Mouse (Mus musculus) left cerebral cortex, postnatal 4 days (tissue): ENCODE results near the gene Ubap2. TPM values are rescaled to one million over a fixed set of nuclear protein-coding genes. Genes with fewer than 3 reads are reported as not detected.

Experiments
- DNase-seq: peaks from one replicate; pipeline ENCODE4 v3.0.0-alpha.2; 2022
- intact Hi-C: fragments of 180-260 bp; cut with DNase I; formaldehyde crosslinking; loops from one replicate; pipeline ENCODE4 v1.15.1; 2025
- total RNA-seq, 2 experiments: library from RNA; stranded (reverse); gene quantifications; 2 replicates each; pipeline ENCODE4 v1.2.3; 2021

The Ubap2 gene
- total RNA-seq, 2 experiments from 2014 or later, result 77.8 to 78.2 TPM

DNA sequence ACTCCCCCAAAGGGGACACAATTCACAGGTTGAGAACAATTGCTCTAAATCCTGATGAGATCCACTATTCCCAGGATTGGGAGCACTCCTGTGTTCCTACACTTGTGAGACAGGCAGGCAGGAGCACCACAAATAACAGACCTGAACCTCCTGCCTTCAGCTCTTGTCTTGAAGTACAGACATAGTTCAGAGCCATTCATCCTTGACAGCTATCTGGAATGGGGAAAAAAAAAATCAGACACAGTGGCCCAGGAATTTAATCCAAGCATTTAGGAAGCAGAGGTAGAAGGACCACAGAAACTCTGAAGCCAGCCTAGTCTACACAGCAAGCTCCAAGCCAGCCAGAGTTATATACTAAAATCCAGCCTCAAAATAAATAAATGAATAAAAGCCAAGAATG, 6.8 kb downstream of the Ubap2 start:
- no peak for DNase-seq
- intact Hi-C loops, result no loop called here

DNA sequence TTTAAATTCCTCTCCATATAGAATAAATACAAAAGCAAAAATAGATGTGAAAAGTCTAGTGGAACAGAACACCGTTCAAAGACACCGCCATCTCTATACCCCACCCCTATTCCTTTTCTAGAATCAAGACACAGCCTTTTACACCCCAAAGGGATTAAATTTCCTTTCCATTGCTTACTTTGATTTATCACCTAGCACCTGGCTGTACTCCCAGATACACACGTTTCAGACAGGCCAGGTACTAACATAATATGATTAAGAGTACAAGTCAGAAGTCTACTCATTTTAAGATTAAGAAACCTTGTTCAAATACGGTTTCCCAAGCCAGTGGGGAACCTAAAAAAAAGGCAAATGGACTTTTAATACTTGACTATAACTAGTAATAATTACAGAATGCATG, 8.6 kb downstream of the Ubap2 start:
- DNase-seq, result no peak
- intact Hi-C loops, result no loop called here

DNA sequence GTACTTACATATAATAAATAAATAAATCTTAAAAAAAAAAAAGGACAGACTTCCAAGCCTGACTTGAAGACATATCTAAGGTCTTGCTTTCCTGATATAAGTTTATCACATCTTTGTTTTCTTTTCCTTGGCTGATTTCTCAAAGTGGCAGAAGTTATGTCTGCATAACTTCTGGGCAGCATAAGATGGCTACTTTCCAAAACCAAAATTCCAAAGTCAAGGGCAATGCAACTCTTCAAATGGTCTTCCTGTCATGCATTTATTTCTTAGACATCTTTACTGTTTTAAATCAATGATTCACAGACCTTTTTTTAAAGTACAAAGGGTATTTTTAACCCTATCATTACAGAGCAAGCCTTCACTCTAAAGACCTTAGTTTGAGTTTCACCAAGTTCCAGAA, 14.3 kb downstream of the Ubap2 start:
- no peak for DNase-seq
- intact Hi-C loops, result no loop called here

DNA sequence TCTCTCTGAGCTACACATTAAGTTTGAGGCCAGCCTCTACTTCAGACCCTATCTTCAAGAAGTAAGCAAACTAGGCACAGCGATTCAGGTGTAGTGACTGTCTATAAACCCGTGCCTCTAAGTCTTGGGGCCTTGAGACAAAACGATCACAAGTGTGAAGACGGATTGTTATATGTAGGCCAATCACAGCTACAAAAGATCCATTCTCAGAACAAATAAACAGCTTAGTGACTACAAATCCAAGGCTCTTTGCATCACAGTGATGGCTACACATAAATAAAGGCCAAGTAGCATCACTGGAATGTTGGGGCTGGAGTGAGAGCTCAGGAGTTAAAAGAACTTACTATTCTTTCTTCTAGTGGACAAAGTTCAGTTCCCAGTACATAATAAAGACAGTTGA, 15.9 kb downstream of the Ubap2 start:
- intact Hi-C loops, result no loop called here
- no peak for DNase-seq

DNA sequence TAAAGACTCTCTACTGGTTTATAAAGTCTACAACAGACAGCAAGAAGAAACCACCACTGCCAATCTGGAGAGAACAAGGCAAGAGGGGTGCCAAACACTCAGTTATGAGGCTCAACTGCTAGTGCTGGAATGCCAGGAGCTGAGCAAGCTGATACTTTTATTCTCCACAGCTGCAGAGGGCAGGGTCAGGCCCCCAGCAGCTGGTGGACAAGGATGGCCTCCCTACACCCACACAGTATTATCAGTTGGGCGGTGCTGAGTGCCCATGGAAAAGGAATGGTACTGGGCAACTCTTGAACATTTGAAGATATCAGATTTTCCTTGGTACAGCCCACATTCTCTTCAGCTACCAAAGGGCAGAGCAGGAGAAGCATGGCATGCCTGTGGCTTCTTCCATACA, 17.2 kb downstream of the Ubap2 start:
- intact Hi-C loops, result no loop called here
- no peak for DNase-seq

DNA sequence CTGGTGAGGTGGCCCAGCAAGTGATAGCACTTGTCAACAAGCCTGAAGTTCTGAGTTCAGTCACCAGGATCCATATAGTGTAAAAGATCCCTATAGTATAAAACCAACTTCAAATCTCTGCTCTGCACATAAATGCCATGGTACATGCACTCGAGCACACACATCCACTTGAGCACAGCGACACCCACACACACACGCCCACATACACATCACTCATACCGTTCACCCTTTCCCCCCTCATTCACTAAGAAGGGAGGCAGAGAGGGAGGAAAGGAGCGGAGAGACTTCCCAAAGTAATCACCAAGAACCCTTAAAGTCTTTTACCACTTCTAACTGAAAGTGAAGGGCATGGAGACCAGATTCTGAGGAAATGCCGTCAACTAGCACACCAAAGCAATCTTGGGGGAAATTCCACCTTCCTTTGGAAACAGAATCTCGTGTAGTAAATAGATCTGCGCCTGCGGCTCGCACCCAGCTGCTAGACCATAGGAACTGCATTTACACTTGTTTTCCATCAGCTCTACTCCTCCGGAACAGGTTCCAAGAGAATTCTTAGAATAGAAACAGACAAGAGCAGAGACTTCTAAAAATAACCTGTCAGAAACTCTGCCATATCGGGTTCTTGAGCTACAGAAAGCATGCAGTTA, 19.3 kb downstream of the Ubap2 start:
- intact Hi-C loops, result no loop called here
- DNase-seq, result no peak

DNA sequence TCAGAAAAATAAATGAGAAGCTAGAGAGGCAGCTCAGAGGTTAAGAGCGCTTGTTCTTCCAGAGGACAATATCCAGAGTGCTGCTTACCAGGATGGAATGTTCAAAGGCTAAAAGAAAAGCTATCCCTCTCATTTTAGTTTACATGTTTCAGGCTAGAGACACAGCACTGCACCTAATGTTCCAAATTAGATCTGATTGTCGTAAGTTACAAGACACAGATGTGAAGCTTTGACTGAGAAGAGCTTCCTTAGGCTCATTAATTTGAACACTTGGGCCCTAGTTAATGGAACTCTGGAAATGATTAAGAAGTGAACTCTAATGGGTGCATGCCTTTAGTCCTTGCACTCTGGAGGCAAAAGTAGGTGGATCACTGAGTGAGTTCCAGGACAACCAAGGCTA, 21.2 kb downstream of the Ubap2 start:
- intact Hi-C loops, result no loop called here
- DNase-seq, result no peak

DNA sequence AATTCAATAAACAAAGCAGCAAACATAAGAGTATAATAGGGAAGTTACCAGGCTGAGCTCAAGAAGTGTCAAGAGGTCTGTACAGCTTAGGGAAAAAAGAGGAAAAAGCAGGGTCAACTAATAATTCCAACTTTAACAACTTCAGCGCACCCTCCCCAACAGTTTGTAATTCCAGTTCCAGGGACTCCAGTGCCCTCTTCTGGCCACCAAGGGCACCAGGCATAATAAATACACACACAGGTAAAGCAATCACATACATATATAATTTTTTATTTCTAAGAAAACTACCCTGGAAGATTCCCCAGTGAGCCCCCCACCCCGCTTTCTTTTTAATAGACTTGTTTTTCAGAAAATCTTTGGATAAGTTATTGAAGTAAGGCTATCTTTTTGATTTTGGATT, 29.5 kb downstream of the Ubap2 start:
- no peak for DNase-seq
- intact Hi-C loops, result no loop called here

DNA sequence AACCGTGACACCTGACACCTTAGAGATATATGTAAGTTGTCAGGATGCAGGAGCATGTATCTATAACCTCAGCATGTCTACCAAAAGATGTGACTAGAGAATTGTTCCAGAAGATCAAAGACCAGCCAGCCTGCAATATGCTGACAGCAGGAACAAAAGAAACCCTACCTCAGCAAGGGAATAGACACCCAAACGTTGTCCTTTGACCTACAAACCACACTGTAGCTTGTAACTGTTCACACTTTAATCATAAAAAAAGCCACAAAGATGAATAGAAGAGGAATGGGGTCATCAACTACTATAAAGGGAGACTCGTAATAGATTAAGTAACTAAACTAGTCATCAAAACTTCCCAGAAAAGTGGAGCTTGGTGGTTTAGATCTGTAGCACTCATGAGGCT, 34.0 kb downstream of the Ubap2 start:
- no peak for DNase-seq
- intact Hi-C loops, result no loop called here

DNA sequence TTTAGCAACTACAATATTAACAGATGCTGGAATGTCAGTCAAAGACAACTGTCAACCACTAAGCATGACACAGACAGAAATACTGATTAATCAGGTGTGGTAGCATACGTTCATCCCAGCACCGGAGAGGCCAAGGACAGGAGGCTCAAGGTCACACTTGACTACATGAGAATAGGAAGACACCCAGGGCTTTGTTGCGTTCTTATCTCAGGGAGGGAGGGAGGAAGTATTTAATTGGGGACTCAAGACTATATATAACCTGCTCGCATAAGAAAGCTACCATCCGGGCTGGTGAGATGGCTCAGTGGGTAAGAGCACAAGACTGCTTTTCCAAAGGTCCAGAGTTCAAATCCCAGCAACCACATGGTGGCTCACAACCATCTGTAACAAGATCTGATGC, 39.3 kb downstream of the Ubap2 start:
- intact Hi-C loops, result no loop called here
- DNase-seq, result no peak

DNA sequence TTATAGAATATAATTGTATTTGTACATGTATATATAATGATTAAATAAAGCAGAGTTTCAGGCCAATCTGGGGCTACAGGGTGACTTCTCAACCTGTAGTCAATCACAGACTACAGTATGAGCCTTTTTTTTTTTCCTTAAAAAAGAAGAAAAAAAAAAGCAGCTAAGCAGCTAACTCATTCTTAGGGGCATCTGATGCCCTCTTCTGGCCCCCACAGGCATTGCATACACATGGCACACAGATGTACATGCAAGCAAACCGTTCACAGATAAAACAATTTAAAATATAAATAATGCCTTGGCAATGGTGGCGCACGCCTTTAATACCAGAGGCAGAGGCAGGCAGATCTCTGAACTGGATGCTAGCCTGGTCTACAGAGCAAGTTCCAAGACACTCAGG, 48.6 kb downstream of the Ubap2 start:
- intact Hi-C loops, result no loop called here
- peak; percentile 57 for DNase-seq

DNA sequence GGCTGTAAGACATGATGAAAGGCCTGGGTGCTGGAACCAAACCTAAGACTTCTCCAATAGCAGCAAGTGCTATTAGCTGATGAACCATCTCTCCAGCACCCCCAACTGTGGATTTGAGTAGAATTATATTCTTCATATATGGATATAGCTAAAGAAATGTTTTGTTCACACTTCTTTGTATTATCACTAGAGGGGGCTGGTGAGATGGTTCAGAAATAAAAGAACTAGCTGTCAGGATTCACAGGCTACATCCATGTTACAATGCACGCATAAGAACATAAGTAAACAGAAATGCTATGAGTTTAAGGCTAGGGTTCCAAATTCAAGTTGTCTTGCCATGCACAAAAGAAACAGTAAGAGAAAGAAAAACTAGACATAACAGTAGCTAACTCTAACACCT, 49.5 kb downstream of the Ubap2 start:
- intact Hi-C loops, result no loop called here
- DNase-seq, result no peak

DNA sequence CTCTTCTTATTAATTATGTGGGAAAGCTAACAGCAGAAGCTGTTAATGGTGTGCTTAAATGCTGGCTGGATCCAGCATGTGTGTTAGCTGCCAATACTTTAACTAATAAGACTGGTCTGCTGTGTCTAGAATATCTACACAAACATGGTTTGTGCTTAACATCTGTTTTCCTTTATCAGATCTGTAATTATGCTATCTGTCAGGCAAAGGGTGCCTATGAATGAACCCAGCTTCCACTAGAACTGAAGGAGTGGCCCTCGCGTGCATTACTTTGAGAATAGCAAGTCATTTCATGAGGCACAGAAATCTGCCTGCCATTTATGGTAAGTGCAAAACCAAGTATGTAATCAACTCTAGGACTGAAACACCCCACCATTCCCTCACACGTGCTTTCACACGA, 66.9 kb downstream of the Ubap2 start:
- intact Hi-C loops, result no loop called here

DNA sequence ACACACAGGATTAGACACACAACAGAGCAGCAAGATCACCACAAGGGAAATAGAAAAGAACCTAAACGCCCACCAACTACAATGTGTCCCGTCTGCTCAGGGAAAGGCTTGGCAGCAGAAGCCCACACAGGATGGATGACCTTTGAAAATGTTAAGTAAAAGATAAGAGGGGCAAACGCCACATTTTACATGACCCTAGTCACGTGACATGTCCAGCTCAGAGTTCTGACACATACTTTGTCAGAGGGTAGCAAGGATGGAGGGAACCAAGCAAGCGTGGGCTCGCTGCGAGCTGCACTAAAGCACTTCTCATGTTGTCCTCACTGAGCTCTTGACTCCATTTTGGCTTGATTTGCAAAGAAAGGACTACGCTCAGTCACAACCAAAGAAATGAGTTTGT, 69.2 kb downstream of the Ubap2 start:
- intact Hi-C loops, result no loop called here

More for the DNA sequence above, 66.9 kb downstream of the Ubap2 start:
- DNase-seq, result no peak

DNA sequence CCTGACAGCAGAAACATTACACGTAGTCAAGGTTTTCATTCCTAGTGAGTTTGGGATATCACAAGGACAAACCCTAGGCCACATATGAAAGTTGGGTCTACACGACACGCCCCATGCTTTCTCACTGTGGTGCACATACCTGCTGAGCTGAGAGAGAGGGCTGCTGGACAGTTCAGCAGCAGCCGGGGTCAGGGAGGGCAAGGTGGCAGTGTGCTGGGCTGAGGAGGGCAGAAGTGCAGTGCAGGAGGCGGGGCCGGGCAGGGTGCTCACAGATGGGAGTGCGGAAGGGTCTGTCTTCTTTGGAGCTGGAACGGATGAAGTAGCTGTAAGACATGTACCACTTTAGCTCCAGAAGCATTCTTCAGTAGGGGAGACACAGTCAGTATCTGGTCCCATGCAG, 72.8 kb downstream of the Ubap2 start:
- DNase-seq, result no peak
- intact Hi-C loops, result no loop called here

More for the DNA sequence above, 69.2 kb downstream of the Ubap2 start:
- no peak for DNase-seq

DNA sequence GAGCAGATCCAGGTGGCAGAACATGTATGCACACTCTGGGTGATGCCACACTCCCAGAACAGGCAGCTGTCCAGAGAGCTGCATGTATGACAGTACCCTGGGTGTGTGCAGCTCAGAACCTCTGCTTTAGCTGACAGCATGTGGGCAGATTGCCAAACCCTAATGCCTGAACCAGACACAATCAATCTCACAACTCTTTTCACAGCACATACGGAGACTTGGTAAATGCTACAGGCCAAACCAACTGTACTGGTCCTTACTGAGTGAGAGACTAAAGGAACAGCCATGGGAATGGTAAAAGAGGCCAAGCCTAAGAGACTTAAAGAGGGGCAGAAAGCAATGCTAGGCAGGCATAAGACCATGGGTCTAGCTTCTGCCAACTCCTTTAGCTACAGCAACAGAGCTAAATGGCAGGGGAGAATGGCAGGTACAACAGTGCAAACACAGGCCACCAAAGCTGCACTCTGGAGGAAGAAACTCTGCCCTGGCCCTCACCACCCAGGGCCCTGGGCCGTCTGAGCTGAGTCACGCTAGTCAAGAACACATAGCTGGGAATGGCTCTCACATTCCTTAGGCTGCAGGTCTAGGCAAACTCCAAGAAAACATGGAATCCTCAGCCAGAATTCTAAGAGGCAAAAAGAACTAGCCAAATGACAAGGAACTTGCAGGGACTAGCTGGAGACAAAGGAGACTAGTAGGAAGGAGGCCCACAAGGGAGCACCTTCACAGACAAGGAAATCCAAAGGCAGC, 77.9 kb downstream of the Ubap2 start:
- intact Hi-C loops, result no loop called here

DNA sequence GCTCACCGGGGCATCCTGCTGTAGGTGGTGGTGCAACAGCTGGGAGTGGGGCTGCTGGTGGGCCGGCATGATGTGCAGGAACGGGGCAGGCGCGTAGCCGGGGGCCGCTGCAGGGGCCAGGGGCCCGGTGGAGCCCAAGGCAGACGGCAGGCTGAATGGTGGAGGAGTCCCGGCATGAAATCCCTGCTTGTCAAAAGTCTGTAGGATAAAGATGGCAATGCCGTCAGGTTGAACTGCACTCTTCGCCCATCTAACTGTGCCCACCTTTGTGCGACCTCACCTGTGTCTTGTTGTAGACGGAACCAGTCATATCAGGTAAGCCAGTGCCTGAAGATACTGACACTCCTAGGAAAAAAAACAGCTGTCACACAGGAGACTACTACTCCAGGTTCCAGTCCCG, 79.6 kb downstream of the Ubap2 start:
- DNase-seq, result no peak
- intact Hi-C loops, result no loop called here

More for the DNA sequence above, 77.9 kb downstream of the Ubap2 start:
- no peak for DNase-seq

DNA sequence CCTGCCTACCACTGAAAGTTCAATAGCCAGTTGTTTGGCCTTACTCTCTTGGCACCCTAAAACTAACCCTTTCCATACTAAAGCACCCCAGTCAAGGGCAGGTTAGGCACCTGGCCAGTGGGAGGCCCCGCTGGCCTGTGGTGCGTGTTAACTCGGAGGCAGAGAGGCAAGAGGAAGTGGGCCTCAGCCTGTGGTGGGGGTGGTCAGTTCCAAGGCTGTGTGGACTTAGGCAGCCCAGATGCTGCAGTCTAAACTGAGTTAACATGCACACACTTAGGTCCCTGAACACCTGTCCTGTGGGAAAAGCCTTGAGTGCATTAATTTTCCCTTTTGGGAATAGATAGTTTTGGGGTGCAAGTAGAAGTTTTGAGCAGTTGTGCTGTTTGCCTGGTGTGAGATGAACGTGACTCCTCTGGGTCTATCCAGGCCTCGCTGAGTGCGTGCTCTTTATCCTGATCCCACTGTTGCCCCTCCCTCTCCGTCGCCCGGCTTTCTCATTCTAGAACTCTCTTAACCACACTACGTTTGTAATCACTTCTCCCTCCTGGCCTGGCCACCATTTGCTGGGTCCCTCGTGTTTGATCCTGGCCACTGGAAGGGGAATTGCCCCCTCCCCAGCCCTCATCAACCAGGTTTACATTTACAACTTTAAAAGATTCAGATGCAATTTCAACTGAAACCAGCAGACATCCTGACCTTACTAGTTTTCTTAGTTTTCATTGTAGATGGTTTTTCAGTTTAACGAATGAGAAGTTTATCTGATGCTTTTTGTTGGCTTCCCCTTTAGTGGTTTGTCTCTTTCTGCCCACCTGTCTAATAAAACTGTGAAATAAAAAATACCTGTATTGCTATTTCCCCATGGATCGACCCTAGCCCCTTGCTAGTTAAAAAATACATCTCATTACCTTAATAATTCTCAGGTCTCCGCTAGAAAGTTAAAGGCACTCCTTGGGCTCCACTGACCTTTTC, 82.1 kb downstream of the Ubap2 start:
- intact Hi-C loops, result no loop called here

DNA sequence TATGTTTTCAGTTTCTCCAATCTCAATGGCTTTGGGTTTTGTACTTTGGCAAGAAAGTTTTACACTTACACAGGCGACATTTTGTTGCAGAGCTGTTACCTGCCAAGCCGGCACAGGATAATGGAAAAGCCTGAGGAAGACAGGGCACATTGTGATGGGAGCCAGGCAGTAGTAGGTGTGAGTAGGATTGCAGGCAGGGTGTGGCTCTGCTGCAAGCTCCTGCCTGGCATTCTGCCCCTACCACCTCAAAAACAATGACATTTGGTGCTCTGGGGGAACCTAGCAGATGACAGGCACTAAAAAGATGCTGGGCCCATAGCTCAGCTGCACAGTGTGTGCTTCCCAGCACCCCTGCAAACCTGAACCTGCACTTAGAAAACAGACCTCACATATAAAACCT, 85.1 kb downstream of the Ubap2 start:
- DNase-seq, result no peak
- intact Hi-C loops, result no loop called here

More for the DNA sequence above, 82.1 kb downstream of the Ubap2 start:
- DNase-seq, result no peak

DNA sequence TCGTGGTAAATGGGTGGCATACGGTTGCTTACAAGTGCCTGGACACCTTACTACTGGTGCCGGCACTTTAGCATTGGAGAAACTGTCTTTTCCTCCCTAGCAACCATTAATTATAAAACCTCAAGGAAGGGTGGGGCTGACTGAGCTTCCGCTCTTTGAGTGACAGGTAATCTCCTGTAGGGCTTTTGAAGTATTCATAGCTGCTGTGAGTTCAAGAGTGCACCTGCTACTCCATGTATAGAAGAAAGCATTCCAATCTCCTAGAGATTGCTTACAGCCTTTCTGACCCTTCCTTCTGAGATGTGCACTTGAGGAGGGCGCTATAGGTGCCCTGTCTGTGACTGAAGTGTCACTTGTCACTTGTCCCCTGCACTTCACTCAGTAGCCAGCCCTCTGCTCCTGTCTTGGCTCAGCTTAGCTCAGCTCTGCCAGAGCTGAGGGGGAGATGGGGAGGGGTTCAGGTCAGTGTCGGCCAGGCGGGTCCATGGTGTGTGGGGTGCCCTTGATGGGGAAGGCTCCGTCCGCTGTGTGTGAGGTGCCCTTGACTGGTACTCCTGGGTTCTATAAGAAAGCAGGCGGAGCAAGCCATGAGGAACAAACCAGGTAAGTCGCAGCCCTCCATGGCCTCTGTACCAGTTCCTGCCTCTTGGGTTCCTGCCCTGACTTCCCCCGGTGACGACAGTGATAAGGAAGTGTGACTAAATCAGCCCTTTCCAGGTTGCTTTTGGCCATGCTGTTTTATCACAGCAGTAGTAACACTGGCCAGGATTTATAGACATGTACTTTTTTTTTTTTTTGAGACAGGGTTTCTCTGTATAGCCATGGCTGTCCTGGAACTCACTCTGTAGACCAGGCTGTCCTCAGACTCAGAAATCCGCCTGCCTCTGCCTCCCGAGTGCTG, 94.9 kb downstream of the Ubap2 start:
- intact Hi-C loops, result no loop called here
- no peak for DNase-seq
